Mouse (Mus musculus): ENCODE measurements at regions not wholly inside any gene's neighbourhood (a gene's known extent, or its start where the extent isn't known, plus 50 kb on each side); places are given as distances from the start of the nearest gene placed in this dataset.

DNA sequence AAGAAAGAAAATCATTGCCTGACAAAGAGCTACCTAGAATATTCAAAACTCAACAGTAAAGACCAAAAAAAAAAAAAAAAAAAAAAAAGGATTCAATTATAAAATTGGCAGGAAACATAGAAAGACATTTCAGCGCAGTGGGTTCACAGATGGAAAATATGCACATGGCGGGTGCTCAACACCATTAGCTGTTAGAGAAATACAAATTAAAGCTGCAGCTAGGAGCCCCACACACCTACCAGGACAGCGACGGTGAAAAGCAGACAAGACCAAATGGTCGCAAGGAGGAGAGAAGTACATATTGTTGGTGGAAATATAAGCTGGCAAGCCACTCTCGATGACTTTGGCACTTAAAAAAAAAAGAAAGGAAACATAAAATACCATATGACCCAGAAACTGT is 183.6 kb upstream of the Rad23b start:
- H3K4me3 ChIP-seq (replicated peaks), result no peak overlapping the region
- H3K36me3 ChIP-seq, result no peaks in the 10 kb centered on the region
- no peak overlapping the region for H3K4me2 ChIP-seq
- WGBS, result 86% methylated on average over 6 of the region's 6 CpGs
- no peak overlapping the region for H3K9ac ChIP-seq
- no peak for ATAC-seq (replicated peaks; ENCODE audit: low FRiP score)
- H3K4me1 ChIP-seq, result 0 out of 2 replicates have a peak, but pooled peaks cover 2% of the 10 kb centered on the region
- H3K9me3 ChIP-seq (replicated peaks), result no peaks in the 10 kb centered on the region
- H3K27me3 ChIP-seq, result no peaks in the 10 kb centered on the region
- H3K27ac ChIP-seq, result no peak overlapping the region

DNA sequence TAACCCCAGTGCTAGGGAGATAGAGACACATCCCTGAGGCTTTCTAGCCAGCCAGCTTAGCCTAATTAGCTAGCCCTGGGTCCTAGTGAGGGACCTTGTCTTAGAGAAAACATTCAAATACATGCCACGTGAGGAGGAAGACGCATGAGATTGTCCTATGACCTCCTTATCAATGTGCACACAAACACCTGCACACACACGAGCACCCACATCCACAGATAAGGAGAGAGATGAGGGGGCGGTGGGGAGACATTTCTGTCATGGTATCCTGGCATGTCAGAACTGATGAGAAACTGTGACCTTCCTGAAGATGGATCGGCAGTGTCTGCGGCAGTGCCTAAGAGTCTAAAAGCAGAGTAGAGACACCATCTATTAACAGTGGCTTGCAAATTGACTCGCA is 180.8 kb upstream of the Rad23b start:
- H3K4me2 ChIP-seq, result no peak overlapping the region
- no peaks in the 10 kb centered on the region for H3K9me3 ChIP-seq (replicated peaks)
- 79% methylated on average over 7 of the region's 7 CpGs for WGBS
- no peak overlapping the region for H3K27ac ChIP-seq
- no peak for ATAC-seq (replicated peaks; ENCODE audit: low FRiP score)
- no peak overlapping the region for H3K9ac ChIP-seq
- 0 out of 2 replicates have a peak, but pooled peaks cover 2% of the 10 kb centered on the region for H3K4me1 ChIP-seq
- no peaks in the 10 kb centered on the region for H3K36me3 ChIP-seq
- no peak overlapping the region for H3K4me3 ChIP-seq (replicated peaks)
- no peaks in the 10 kb centered on the region for H3K27me3 ChIP-seq

DNA sequence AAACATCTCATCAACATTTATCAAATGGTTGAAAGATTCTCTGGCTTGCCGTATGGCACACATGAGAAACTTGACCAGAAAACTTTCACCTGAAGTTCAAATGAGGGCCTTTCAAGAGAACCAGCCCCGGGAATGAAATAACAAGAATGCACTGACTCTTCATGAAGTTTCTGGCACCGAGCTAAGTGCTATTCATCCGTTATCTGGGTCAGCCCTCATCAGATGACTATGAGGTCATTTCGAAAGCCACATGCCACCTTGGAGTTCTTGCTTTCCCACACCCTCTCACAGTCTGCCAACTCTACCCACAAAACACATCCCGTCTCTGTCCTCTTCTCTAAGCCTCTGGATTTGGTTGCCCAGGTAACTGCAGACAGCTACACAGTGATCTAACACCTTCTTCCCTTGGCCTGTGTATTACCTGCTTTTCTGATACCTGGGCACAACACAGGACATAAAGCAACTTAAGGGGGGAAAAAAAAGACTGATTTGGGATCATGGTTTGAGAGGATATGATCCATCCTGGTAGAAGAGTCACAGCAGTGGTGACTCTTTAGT is 177.4 kb upstream of the Rad23b start:
- Histone ChIP-seq H3K27ac (no peak overlapping the region), H3K4me1 (0 out of 2 replicates have a peak, but pooled peaks cover 2% of the 10 kb centered on the region), H3K4me2 (no peak overlapping the region), H3K9me3 (replicated peaks) (no peaks in the 10 kb centered on the region), H3K9ac (no peak overlapping the region), H3K36me3 (no peaks in the 10 kb centered on the region), H3K27me3 (no peaks in the 10 kb centered on the region), H3K4me3 (replicated peaks) (no peak overlapping the region)
- WGBS, result 81% methylated on average over 6 of the region's 6 CpGs
- ATAC-seq (replicated peaks; ENCODE audit: low FRiP score), result no peak

DNA sequence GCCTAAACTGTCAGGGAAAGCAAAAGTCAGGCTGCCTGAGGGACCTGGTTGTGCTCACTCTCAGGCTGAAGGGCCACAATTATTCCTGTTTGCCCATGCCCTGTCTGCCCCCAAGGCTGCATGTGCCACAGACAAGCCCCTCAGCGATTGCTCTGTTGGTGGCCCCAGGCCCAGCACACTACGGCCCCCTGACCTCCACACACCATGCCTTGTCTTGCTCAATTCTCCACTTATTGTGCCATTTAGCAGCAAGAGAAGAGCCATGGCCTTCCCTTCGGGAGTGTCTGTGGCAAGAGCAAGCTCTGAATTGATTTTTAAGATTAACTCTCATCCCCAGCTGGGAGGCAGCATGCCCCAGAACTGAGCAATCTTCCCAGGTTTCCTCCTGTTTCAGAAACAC is 173.8 kb upstream of the Rad23b start:
- Histone ChIP-seq H3K27me3 (no peaks in the 10 kb centered on the region), H3K4me2 (no peak overlapping the region), H3K4me3 (replicated peaks) (no peak overlapping the region), H3K27ac (no peak overlapping the region), H3K4me1 (no peaks in the 10 kb centered on the region), H3K9ac (no peak overlapping the region), H3K9me3 (replicated peaks) (no peaks in the 10 kb centered on the region), H3K36me3 (no peaks in the 10 kb centered on the region)
- ATAC-seq (replicated peaks; ENCODE audit: low FRiP score), result no peak
- WGBS, result 81% methylated on average over 3 of the region's 3 CpGs

- no peaks in the 10 kb centered on the region for H3K27me3 ChIP-seq
- H3K4me2 ChIP-seq, result no peak overlapping the region
- no peak for ATAC-seq (replicated peaks; ENCODE audit: low FRiP score)
- H3K4me3 ChIP-seq (replicated peaks), result no peak overlapping the region
- H3K27ac ChIP-seq, result no peak overlapping the region
- H3K4me1 ChIP-seq, result no peaks in the 10 kb centered on the region
- no peak overlapping the region for H3K9ac ChIP-seq
- no peaks in the 10 kb centered on the region for H3K36me3 ChIP-seq
- H3K9me3 ChIP-seq (replicated peaks), result no peaks in the 10 kb centered on the region
- 73% methylated on average over 2 of the region's 2 CpGs for WGBS
Measured at GRCm38 (mm10) chr4:55179456-55179855, 170.4 kb upstream of the Rad23b start.

- Histone ChIP-seq H3K4me1 (no peaks in the 10 kb centered on the region), H3K4me2 (no peak overlapping the region), H3K36me3 (no peaks in the 10 kb centered on the region), H3K27ac (no peak overlapping the region), H3K4me3 (replicated peaks) (no peak overlapping the region), H3K27me3 (no peaks in the 10 kb centered on the region), H3K9me3 (replicated peaks) (no peaks in the 10 kb centered on the region), H3K9ac (no peak overlapping the region)
- ATAC-seq (replicated peaks; ENCODE audit: low FRiP score), result no peak
- 66% methylated on average over 3 of the region's 3 CpGs for WGBS
Measured at GRCm38 (mm10) chr4:55183519-55183918, 166.3 kb upstream of the Rad23b start.

DNA sequence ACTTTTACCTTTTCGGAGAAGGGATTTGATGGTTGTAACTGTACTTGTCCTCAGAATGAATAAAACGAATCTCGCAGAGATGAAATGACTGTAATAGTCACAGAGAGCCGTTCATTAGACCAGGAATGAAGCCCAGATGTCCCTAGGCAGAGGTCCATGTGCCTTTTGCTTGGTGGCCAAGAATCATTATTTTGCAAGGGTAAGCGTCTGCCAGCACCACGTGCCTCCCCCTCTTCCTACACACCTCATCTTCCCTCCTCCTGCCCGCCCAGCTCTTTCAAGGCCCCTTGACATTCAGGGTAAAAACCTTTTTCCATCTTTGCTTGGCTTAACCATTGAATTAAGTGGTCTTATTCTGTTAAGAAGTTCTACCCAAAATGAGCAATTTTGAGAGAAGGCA is 161.1 kb upstream of the Rad23b start:
- no peak overlapping the region for H3K4me3 ChIP-seq (replicated peaks)
- no peaks in the 10 kb centered on the region for H3K36me3 ChIP-seq
- H3K9me3 ChIP-seq (replicated peaks), result no peaks in the 10 kb centered on the region
- no peak for ATAC-seq (replicated peaks; ENCODE audit: low FRiP score)
- no peak overlapping the region for H3K27ac ChIP-seq
- H3K4me1 ChIP-seq, result no peaks in the 10 kb centered on the region
- no peaks in the 10 kb centered on the region for H3K27me3 ChIP-seq
- 86% methylated on average over 7 of the region's 7 CpGs for WGBS
- H3K9ac ChIP-seq, result no peak overlapping the region
- H3K4me2 ChIP-seq, result no peak overlapping the region

DNA sequence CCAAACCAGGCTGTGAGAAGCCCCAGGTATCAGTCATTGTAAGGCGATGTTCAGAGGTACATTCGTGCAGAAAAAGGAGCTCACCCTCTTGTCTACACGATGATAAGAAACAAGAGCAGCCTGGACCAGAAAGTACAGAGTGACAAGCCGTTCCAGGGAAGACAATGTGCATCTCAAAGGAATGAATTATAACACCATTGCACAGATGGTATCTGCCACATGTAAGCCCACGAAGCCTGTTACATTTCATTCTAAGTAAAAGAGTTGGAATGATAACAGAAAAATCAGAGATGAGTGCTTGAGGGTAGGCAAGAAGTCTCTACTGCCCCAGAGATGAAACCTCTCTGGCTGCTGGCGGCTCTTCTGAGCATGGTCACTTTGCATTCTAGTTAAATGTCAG is 159.3 kb upstream of the Rad23b start:
- Histone ChIP-seq H3K4me3 (replicated peaks) (no peak overlapping the region), H3K27me3 (no peaks in the 10 kb centered on the region), H3K9ac (no peak overlapping the region), H3K27ac (no peak overlapping the region), H3K36me3 (no peaks in the 10 kb centered on the region), H3K9me3 (replicated peaks) (no peaks in the 10 kb centered on the region), H3K4me1 (no peaks in the 10 kb centered on the region), H3K4me2 (no peak overlapping the region)
- ATAC-seq (replicated peaks; ENCODE audit: low FRiP score), result no peak
- WGBS, result 84% methylated on average over 6 of the region's 6 CpGs

DNA sequence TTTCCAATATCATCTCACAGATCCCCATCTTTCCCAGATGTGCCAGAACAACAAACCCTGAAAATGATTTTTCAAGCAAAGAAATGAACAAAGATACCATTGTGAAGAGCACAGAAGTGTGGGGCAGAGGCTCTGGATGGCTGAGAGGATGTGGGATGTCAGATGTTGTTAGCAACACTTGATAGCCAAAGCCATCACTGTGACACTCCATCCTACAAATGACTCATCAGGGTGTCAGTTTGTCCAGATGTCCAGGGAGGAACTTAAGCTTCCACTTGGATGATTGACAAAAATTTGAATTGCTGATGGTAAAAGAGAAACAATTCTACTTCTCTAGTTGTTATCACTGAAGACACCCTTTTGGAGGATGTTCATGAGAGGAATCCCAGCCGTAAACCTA is 155.8 kb upstream of the Rad23b start:
- no peaks in the 10 kb centered on the region for H3K4me1 ChIP-seq
- H3K4me2 ChIP-seq, result no peak overlapping the region
- ATAC-seq (replicated peaks; ENCODE audit: low FRiP score), result no peak
- no peaks in the 10 kb centered on the region for H3K9me3 ChIP-seq (replicated peaks)
- H3K36me3 ChIP-seq, result no peaks in the 10 kb centered on the region
- H3K27me3 ChIP-seq, result no peaks in the 10 kb centered on the region
- H3K9ac ChIP-seq, result no peak overlapping the region
- H3K4me3 ChIP-seq (replicated peaks), result no peak overlapping the region
- no peak overlapping the region for H3K27ac ChIP-seq
- 89% methylated on average over 1 of the region's 1 CpGs for WGBS

- Histone ChIP-seq H3K9me3 (replicated peaks) (no peaks in the 10 kb centered on the region), H3K4me3 (replicated peaks) (no peak overlapping the region), H3K9ac (no peak overlapping the region), H3K4me2 (no peak overlapping the region), H3K4me1 (no peaks in the 10 kb centered on the region), H3K27me3 (no peaks in the 10 kb centered on the region), H3K27ac (no peak overlapping the region), H3K36me3 (no peaks in the 10 kb centered on the region)
- 83% methylated on average over 4 of the region's 4 CpGs for WGBS
- ATAC-seq (replicated peaks; ENCODE audit: low FRiP score), result no peak
Measured at GRCm38 (mm10) chr4:55194552-55194951, 155.3 kb upstream of the Rad23b start.

DNA sequence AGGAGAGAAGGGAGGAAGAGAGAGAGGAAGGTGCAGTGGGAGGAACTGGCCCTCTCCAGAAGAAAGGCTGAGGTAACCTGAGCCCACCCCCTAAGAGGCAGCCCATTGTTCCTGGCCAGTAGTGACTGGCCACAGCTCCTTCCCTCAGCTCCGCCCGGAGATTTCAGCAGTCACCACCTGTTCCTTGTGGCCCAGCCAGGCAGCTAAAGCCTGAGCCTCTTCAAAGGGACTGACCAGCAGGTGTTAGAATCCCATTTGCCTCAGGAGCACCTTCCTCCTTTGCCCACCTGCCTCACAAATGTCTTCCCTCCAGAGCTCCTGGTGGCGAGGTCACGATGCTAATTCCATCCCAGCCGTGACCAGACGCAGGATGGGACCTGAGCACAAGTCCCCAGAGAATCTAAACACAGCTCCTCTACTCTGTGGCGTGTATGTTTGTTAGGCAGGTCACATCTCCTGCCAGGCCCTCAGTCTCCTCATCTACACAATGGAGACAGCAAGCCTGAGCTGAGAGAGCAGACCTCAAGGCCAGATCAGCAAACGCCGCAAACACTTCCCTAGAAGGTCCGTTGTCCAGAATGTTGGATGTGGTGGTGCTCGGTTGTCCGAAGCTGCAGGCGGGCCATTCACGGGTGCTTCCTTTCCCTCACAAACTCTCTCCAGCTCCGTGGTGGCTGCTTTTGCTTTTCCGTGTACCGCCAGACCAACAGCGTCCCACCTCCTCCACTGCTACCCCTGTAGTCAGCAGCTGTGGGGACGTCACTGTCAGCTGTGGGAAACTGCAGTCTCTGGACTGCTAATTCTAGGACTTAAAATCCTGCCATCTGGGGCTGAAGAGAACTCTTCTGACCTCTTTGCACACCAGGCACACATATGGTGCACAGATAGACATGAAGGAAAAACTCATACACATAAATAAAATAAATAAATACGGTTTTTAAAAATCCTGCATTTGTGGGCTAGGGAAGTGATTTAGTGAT is 145.8 kb upstream of the Rad23b start:
- no peak; the same call in 1 of the 2 replicates for ATAC-seq (replicated peaks; ENCODE audit: low FRiP score)
- Histone ChIP-seq H3K36me3 (no peaks in the 10 kb centered on the region), H3K9ac (no peak overlapping the region), H3K27ac (no peak overlapping the region), H3K27me3 (no peaks in the 10 kb centered on the region), H3K4me1 (peaks cover 9% of the 10 kb centered on the region), H3K4me2 (no peak overlapping the region), H3K9me3 (replicated peaks) (no peaks in the 10 kb centered on the region), H3K4me3 (replicated peaks) (no peak overlapping the region)
- 61% methylated on average over 20 of the region's 20 CpGs for WGBS

DNA sequence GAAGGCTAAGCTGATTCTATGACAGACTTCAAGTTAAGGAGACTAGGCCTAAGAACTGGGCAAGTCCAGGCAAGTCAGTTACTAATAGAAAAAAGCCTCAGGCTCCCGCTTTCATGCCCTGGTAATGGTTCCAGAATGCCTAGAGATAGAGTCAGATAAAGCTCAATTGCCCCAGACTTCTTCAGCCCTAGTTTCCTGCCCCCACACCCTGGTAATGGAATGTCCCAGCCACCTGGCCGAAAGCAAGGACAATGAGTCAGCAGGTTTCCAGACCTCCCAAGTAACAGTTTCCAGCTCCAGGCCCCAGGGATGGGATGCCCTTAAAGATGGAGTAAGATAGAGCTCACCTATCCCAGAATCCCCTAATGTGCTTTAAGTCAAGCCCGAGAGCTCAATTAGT is 143.6 kb upstream of the Rad23b start:
- peaks cover 11% of the 10 kb centered on the region for H3K4me1 ChIP-seq
- H3K27me3 ChIP-seq, result no peaks in the 10 kb centered on the region
- 86% methylated on average over 3 of the region's 3 CpGs for WGBS
- no peak overlapping the region for H3K9ac ChIP-seq
- no peak overlapping the region for H3K27ac ChIP-seq
- no peaks in the 10 kb centered on the region for H3K9me3 ChIP-seq (replicated peaks)
- H3K4me2 ChIP-seq, result no peak overlapping the region
- H3K4me3 ChIP-seq (replicated peaks), result no peak overlapping the region
- no peak for ATAC-seq (replicated peaks; ENCODE audit: low FRiP score)
- H3K36me3 ChIP-seq, result no peaks in the 10 kb centered on the region
